Mouse (Mus musculus): ENCODE data around the gene Ccdc163. TPM values are rescaled to one million over a fixed set of nuclear protein-coding genes. Genes with fewer than 3 reads are reported as not detected.
"Not testable (repeated sequence)": the region's sequence is repeated elsewhere in the genome, so short reads cannot be mapped to it uniquely, and the experiment has no call there.

Gene Ccdc163
- polyA plus RNA-seq (2021): 30.5 TPM

- TF ChIP-seq CTCF (IDR thresholded peaks at IDR 0.05): no peak
- DNase-seq (ENCODE audit: low read depth, low spot score) (peak; percentile 93), ATAC-seq (peak; percentile 97)
- ChIA-PET POLR2A (interaction anchor here (1.5 kb wide), 1 partner anchor 23 kb away, joined by 4 read pairs; the partner anchor contains the start of gene Prdx1), CTCF (interaction anchor here (0.8 to 1.2 kb wide), 4 partner anchors 11 to 80 kb away, joined by 3 to 8 read pairs (median 4); no protein-coding TSS in a partner anchor)
- in situ Hi-C loops (cut with MboI; ENCODE audit: low pct_unique_long_range_greater_than_20kb): no loop called here
- no peaks in the 10 kb centered on the region for H3K27me3 ChIP-seq
These were observed at the start of gene Ccdc163, which contains the start of gene Mmachc for GRCm38 (mm10) chr4:116708201-116708764. Ccdc163 (plus strand) TSS chr4:116708509. Mmachc (minus strand) TSS chr4:116708406.

- in situ Hi-C loops (cut with MboI; ENCODE audit: low pct_unique_long_range_greater_than_20kb): no loop called here
- TF ChIP-seq CTCF (IDR thresholded peaks at IDR 0.05): no peak
- no peaks in the 10 kb centered on the region for H3K27me3 ChIP-seq
- peak; percentile 31 for ATAC-seq
- DNase-seq (ENCODE audit: low read depth, low spot score): peak; percentile 73
- POLR2A ChIA-PET: no interaction called here
- CTCF ChIA-PET: interaction anchor here (1.0 to 1.4 kb wide), 5 partner anchors 8 to 61 kb away, joined by 3 to 4 read pairs (median 3); partner anchors contain the start of genes Akr1a1 and Tesk2
These were observed 48.8 kb upstream of the Ccdc163 start for GRCm38 (mm10) chr4:116659474-116659873.

- CTCF ChIA-PET: interaction anchor here (1.0 to 1.4 kb wide), 5 partner anchors 8 to 61 kb away, joined by 3 to 4 read pairs (median 3); partner anchors contain the start of genes Akr1a1 and Tesk2
- H3K27me3 ChIP-seq; in situ Hi-C loops (cut with MboI; ENCODE audit: low pct_unique_long_range_greater_than_20kb); DNase-seq (ENCODE audit: low read depth, low spot score); POLR2A ChIA-PET; ATAC-seq: not testable (repeated sequence)
These were observed 48.4 kb upstream of the Ccdc163 start for GRCm38 (mm10) chr4:116659916-116660315.

GRCm38 (mm10) chr4:116660829-116661228, 47.5 kb upstream of the Ccdc163 start:
- TF ChIP-seq CTCF (IDR thresholded peaks at IDR 0.05): no peak
- no peaks in the 10 kb centered on the region for H3K27me3 ChIP-seq
- in situ Hi-C loops (cut with MboI; ENCODE audit: low pct_unique_long_range_greater_than_20kb): no loop called here
- POLR2A ChIA-PET: interaction anchor here (0.8 kb wide), 1 partner anchor 24 kb away, joined by 4 read pairs; the partner anchor contains the start of gene Prdx1
- DNase-seq (ENCODE audit: low read depth, low spot score) (no peak), ATAC-seq (no peak)
- CTCF ChIA-PET: interaction anchor here (2.1 kb wide), 1 partner anchor 10 kb away, joined by 6 read pairs; the partner anchor contains the start of gene Akr1a1

- no peak for TF ChIP-seq CTCF (IDR thresholded peaks at IDR 0.05)
- POLR2A ChIA-PET: interaction anchor here (0.7 kb wide), 1 partner anchor 23 kb away, joined by 3 read pairs; the partner anchor contains the start of gene Prdx1
- in situ Hi-C loops (cut with MboI; ENCODE audit: low pct_unique_long_range_greater_than_20kb): no loop called here
- no peaks in the 10 kb centered on the region for H3K27me3 ChIP-seq
- no peak for DNase-seq (ENCODE audit: low read depth, low spot score)
- CTCF ChIA-PET: interaction anchor here (2.1 kb wide), 1 partner anchor 11 kb away, joined by 6 read pairs; the partner anchor contains the start of gene Akr1a1
- no peak for ATAC-seq
These were observed 46.3 kb upstream of the Ccdc163 start for GRCm38 (mm10) chr4:116661998-116662397.

- in situ Hi-C loops (cut with MboI; ENCODE audit: low pct_unique_long_range_greater_than_20kb): no loop called here
- POLR2A ChIA-PET: no interaction called here
- CTCF ChIA-PET: no interaction called here
- ATAC-seq (no peak), DNase-seq (ENCODE audit: low read depth, low spot score) (no peak)
- no peak for TF ChIP-seq CTCF (IDR thresholded peaks at IDR 0.05)
- H3K27me3 ChIP-seq: no peaks in the 10 kb centered on the region
These were observed 41.7 kb upstream of the Ccdc163 start for GRCm38 (mm10) chr4:116666625-116667024.

- CTCF ChIA-PET: interaction anchor here (1.5 kb wide), 1 partner anchor 8 kb away, joined by 3 read pairs; no protein-coding TSS in a partner anchor
- POLR2A ChIA-PET: no interaction called here
- no peak for ATAC-seq
These were observed 40.2 kb upstream of the Ccdc163 start for GRCm38 (mm10) chr4:116668145-116668544.

GRCm38 (mm10) chr4:116669291-116669690, 39.0 kb upstream of the Ccdc163 start:
- ChIA-PET CTCF (interaction anchor here (1.5 kb wide), 1 partner anchor 10 kb away, joined by 3 read pairs; no protein-coding TSS in a partner anchor), POLR2A (no interaction called here)
- ATAC-seq (no peak), DNase-seq (ENCODE audit: low read depth, low spot score) (no peak)
- in situ Hi-C loops (cut with MboI; ENCODE audit: low pct_unique_long_range_greater_than_20kb): no loop called here
- no peaks in the 10 kb centered on the region for H3K27me3 ChIP-seq
- TF ChIP-seq CTCF (IDR thresholded peaks at IDR 0.05): peak; percentile 35

More at GRCm38 (mm10) chr4:116668145-116668544, 40.2 kb upstream of the Ccdc163 start:
- H3K27me3 ChIP-seq: no peaks in the 10 kb centered on the region
- in situ Hi-C loops (cut with MboI; ENCODE audit: low pct_unique_long_range_greater_than_20kb): no loop called here
- TF ChIP-seq CTCF (IDR thresholded peaks at IDR 0.05): no peak
- no peak for DNase-seq (ENCODE audit: low read depth, low spot score)

- TF ChIP-seq CTCF (IDR thresholded peaks at IDR 0.05): no peak
- POLR2A ChIA-PET: no interaction called here
- no peak for DNase-seq (ENCODE audit: low read depth, low spot score)
- in situ Hi-C loops (cut with MboI; ENCODE audit: low pct_unique_long_range_greater_than_20kb): no loop called here
- ATAC-seq: no peak
- H3K27me3 ChIP-seq: no peaks in the 10 kb centered on the region
- CTCF ChIA-PET: no interaction called here
These were observed 35.5 kb upstream of the Ccdc163 start for GRCm38 (mm10) chr4:116672785-116673184.

GRCm38 (mm10) chr4:116674761-116675160, 33.5 kb upstream of the Ccdc163 start:
- H3K27me3 ChIP-seq; CTCF ChIA-PET; ATAC-seq; in situ Hi-C loops (cut with MboI; ENCODE audit: low pct_unique_long_range_greater_than_20kb); DNase-seq (ENCODE audit: low read depth, low spot score); POLR2A ChIA-PET: not testable (repeated sequence)

- in situ Hi-C loops (cut with MboI; ENCODE audit: low pct_unique_long_range_greater_than_20kb): no loop called here
- ChIA-PET CTCF (no interaction called here), POLR2A (interaction anchor here (0.9 kb wide), 1 partner anchor 10 kb away, joined by 3 read pairs; no protein-coding TSS in a partner anchor)
- DNase-seq (ENCODE audit: low read depth, low spot score): no peak
- no peaks in the 10 kb centered on the region for H3K27me3 ChIP-seq
- ATAC-seq: no peak
- no peak for TF ChIP-seq CTCF (IDR thresholded peaks at IDR 0.05)
These were observed 32.3 kb upstream of the Ccdc163 start for GRCm38 (mm10) chr4:116676027-116676426.

Data from Patski (cell line).